Mouse (Mus musculus): ENCODE measurements at regions not wholly inside any gene's neighbourhood (a gene's known extent, or its start where the extent isn't known, plus 50 kb on each side); places are given as distances from the start of the nearest gene placed in this dataset.

- H3K9ac ChIP-seq (ENCODE audit: low read depth, low read length, severe bottlenecking): no peak overlapping the region
- no peak for ATAC-seq (ENCODE audit: low FRiP score, low read depth)
- no peak for DNase-seq (ENCODE audit: low spot score)
- WGBS: 63% methylated on average over 16 of the region's 16 CpGs
- H3K9me3 ChIP-seq (ENCODE audit: control insufficient read depth, low read length): no peaks in the 10 kb centered on the region
- H3K4me3 ChIP-seq (replicated peaks; ENCODE audit: low read length): no peak overlapping the region
- no peaks in the 10 kb centered on the region for H3K36me3 ChIP-seq (ENCODE audit: control insufficient read depth, insufficient read depth, low read length)
- no peak for TF ChIP-seq POLR2A (IDR thresholded peaks at IDR 0.05; ENCODE audit: borderline replicate concordance, extremely low read depth, insufficient read depth, insufficient read length)
- no peaks in the 10 kb centered on the region for H3K27me3 ChIP-seq (ENCODE audit: control insufficient read depth, insufficient read depth, low read length)
- peaks cover 7% of the 10 kb centered on the region for H3K4me1 ChIP-seq (ENCODE audit: control insufficient read depth, insufficient read depth, low read length)
- H3K27ac ChIP-seq (replicated peaks; ENCODE audit: low read depth, low read length): no peak overlapping the region
- H3K4me2 ChIP-seq (replicated peaks; ENCODE audit: low read depth, low read length, severe bottlenecking): no peak overlapping the region
These were observed 81.2 kb upstream of the Mmadhc start for GRCm38 (mm10) chr2:50377609-50378413.

DNA sequence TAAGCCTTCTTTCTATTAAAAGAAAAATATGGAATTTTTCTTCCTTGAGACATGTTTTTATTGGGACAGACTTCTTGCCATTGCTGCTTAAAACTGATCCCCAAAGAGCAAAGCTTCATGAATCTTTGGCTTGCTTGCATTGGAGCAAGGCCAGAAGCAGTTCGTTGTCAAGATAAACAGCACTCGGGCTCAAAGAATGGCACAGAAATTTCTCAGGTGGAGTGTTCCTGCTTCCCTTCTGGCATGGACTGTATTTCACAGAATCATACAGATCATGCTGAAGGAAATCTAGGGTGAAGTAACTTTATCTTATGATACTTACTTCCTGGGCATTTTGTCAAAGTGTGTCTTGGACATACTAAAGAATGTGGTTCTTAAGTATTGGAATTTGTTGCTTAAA, 77.0 kb upstream of the Mmadhc start:
- Histone ChIP-seq H3K9ac (ENCODE audit: low read depth, low read length, severe bottlenecking) (no peak overlapping the region), H3K27me3 (ENCODE audit: control insufficient read depth, insufficient read depth, low read length) (no peaks in the 10 kb centered on the region), H3K4me3 (replicated peaks; ENCODE audit: low read length) (no peak overlapping the region), H3K4me1 (ENCODE audit: control insufficient read depth, insufficient read depth, low read length) (peaks cover 9% of the 10 kb centered on the region), H3K36me3 (ENCODE audit: control insufficient read depth, insufficient read depth, low read length) (no peaks in the 10 kb centered on the region), H3K4me2 (replicated peaks; ENCODE audit: low read depth, low read length, severe bottlenecking) (no peak overlapping the region), H3K27ac (replicated peaks; ENCODE audit: low read depth, low read length) (no peak overlapping the region), H3K9me3 (ENCODE audit: control insufficient read depth, low read length) (no peaks in the 10 kb centered on the region)
- WGBS: 39% methylated on average over 2 of the region's 2 CpGs
- no peak for DNase-seq (ENCODE audit: low spot score)
- ATAC-seq (ENCODE audit: low FRiP score, low read depth): no peak
- TF ChIP-seq POLR2A (IDR thresholded peaks at IDR 0.05; ENCODE audit: borderline replicate concordance, extremely low read depth, insufficient read depth, insufficient read length): no peak

DNA sequence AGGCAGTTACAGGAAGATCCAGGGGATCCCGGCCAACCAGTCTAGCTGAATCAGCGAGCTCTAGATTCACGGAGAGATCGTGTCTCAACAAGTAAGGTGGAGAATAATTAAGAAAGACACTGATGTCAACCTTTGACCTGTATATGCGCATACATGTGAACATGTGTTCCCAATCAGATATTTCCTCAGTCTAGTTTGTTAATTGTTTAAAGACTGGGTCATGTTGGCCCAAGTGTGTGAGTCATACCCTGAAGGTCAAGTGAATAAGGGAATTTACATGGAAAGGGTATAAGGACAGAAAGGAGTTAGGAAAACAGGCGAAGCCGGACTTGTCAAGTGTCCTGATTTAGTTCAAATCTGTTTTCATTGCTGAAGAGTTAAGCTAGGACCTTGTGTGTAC, 76.4 kb upstream of the Mmadhc start:
- Histone ChIP-seq H3K4me2 (replicated peaks; ENCODE audit: low read depth, low read length, severe bottlenecking) (no peak overlapping the region), H3K27ac (replicated peaks; ENCODE audit: low read depth, low read length) (no peak overlapping the region), H3K9ac (ENCODE audit: low read depth, low read length, severe bottlenecking) (no peak overlapping the region), H3K9me3 (ENCODE audit: control insufficient read depth, low read length) (no peaks in the 10 kb centered on the region), H3K27me3 (ENCODE audit: control insufficient read depth, insufficient read depth, low read length) (no peaks in the 10 kb centered on the region), H3K4me3 (replicated peaks; ENCODE audit: low read length) (no peak overlapping the region), H3K36me3 (ENCODE audit: control insufficient read depth, insufficient read depth, low read length) (no peaks in the 10 kb centered on the region), H3K4me1 (ENCODE audit: control insufficient read depth, insufficient read depth, low read length) (peaks cover 15% of the 10 kb centered on the region)
- DNase-seq (ENCODE audit: low spot score) (no peak), ATAC-seq (ENCODE audit: low FRiP score, low read depth) (no peak)
- TF ChIP-seq POLR2A (IDR thresholded peaks at IDR 0.05; ENCODE audit: borderline replicate concordance, extremely low read depth, insufficient read depth, insufficient read length): no peak
- WGBS: 72% methylated on average over 7 of the region's 7 CpGs

DNA sequence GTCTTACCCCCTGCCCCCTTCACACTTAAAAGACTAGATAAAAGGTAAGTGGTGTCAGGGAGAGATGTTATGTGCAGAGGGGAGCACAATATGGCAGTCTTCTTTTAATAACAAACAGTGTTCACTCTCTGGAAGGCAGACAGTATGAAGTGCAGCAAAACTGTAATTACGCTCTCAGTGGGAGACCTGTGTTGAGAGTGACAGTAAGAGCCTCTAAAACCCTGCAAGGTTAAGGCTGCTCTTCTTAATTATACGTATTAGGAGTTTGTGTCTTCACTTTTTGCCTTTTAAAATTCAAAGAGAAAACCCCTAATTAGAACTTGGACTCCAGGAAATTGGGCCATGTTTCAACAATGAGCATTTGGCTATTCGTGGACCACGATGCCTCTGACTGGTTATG, 72.2 kb upstream of the Mmadhc start:
- Histone ChIP-seq H3K4me3 (replicated peaks; ENCODE audit: low read length) (no peak overlapping the region), H3K27me3 (ENCODE audit: control insufficient read depth, insufficient read depth, low read length) (no peaks in the 10 kb centered on the region), H3K9me3 (ENCODE audit: control insufficient read depth, low read length) (no peaks in the 10 kb centered on the region), H3K4me2 (replicated peaks; ENCODE audit: low read depth, low read length, severe bottlenecking) (no peak overlapping the region), H3K4me1 (ENCODE audit: control insufficient read depth, insufficient read depth, low read length) (peaks cover 15% of the 10 kb centered on the region), H3K27ac (replicated peaks; ENCODE audit: low read depth, low read length) (no peak overlapping the region), H3K36me3 (ENCODE audit: control insufficient read depth, insufficient read depth, low read length) (no peaks in the 10 kb centered on the region), H3K9ac (ENCODE audit: low read depth, low read length, severe bottlenecking) (no peak overlapping the region)
- DNase-seq (ENCODE audit: low spot score) (no peak), ATAC-seq (ENCODE audit: low FRiP score, low read depth) (no peak)
- no peak for TF ChIP-seq POLR2A (IDR thresholded peaks at IDR 0.05; ENCODE audit: borderline replicate concordance, extremely low read depth, insufficient read depth, insufficient read length)
- WGBS: 45% methylated on average over 4 of the region's 4 CpGs

DNA sequence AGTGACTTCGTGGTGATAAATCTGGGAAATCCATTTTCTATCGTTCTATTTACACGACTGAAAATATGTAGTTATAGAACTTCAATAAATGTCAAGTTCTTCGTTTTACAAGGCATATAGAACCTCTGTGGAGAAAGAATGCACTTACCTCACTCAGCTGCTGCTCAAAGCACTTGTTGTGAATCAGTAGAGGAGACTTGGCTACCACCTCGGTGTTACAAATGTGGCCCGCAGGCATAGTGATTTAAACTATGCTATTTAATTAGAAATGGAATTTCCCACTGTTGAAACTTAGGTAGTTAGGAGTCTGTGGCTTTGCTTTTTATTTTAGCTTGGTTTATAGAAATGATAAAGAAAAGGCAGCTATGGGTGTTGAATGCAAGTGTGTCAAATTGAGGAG, 71.8 kb upstream of the Mmadhc start:
- peak; percentile 72 for DNase-seq (ENCODE audit: low spot score)
- no peak for TF ChIP-seq POLR2A (IDR thresholded peaks at IDR 0.05; ENCODE audit: borderline replicate concordance, extremely low read depth, insufficient read depth, insufficient read length)

More for the DNA sequence above, 71.8 kb upstream of the Mmadhc start:
- Histone ChIP-seq H3K9ac (ENCODE audit: low read depth, low read length, severe bottlenecking) (no peak overlapping the region), H3K27me3 (ENCODE audit: control insufficient read depth, insufficient read depth, low read length) (no peaks in the 10 kb centered on the region), H3K4me1 (ENCODE audit: control insufficient read depth, insufficient read depth, low read length) (peaks cover 11% of the 10 kb centered on the region), H3K36me3 (ENCODE audit: control insufficient read depth, insufficient read depth, low read length) (no peaks in the 10 kb centered on the region), H3K4me2 (replicated peaks; ENCODE audit: low read depth, low read length, severe bottlenecking) (no peak overlapping the region), H3K4me3 (replicated peaks; ENCODE audit: low read length) (no peak overlapping the region), H3K9me3 (ENCODE audit: control insufficient read depth, low read length) (no peaks in the 10 kb centered on the region), H3K27ac (replicated peaks; ENCODE audit: low read depth, low read length) (no peak overlapping the region)
- ATAC-seq (ENCODE audit: low FRiP score, low read depth): peak; percentile 68
- WGBS: 24% methylated on average over 6 of the region's 6 CpGs
